Mouse (Mus musculus): Measurements from ENCODE around the gene Slc25a26. TPM values are rescaled to one million over a fixed set of nuclear protein-coding genes. Genes with fewer than 3 reads are reported as not detected.
"Not testable (repeated sequence)": the region's sequence is repeated elsewhere in the genome, so short reads cannot be mapped to it uniquely, and the experiment has no call there.

The Slc25a26 gene
- polyA plus RNA-seq, 1 experiment from 2014 or later, result 6.8 TPM

DNA sequence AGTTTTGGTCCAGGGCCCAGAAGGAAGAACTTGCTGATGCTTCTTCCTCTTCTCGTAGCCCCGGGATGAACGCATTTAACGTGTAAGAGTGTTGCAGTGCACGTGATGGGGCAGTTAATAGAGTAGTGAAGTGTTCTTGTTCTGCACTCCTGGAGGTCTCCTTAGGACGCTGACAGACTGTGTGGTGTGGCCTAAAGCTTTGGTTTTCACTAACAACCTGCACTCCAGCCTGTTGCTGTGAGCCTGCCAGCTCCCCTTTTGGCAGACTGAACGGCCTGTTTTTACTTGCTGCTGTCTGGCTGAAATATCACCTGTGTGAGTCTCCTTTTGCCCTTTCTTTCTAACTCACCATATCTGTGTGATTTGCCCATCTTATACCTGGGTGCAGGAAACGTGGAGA, 36.3 kb downstream of the Slc25a26 start:
- Histone ChIP-seq H3K36me3 (no peaks in the 10 kb centered on the region), H3K4me2 (replicated peaks) (no peak overlapping the region), H3K27me3 (no peaks in the 10 kb centered on the region), H3K4me3 (no peak overlapping the region), H3K9ac (no peak overlapping the region), H3K9me3 (replicated peaks) (no peaks in the 10 kb centered on the region), H3K27ac (no peak overlapping the region), H3K4me1 (peaks cover 4% of the 10 kb centered on the region; the same call in 1 of the 2 replicates)
- WGBS, result 79% methylated on average over 8 of the region's 8 CpGs
- no peak for ATAC-seq (ENCODE audit: low FRiP score)

DNA sequence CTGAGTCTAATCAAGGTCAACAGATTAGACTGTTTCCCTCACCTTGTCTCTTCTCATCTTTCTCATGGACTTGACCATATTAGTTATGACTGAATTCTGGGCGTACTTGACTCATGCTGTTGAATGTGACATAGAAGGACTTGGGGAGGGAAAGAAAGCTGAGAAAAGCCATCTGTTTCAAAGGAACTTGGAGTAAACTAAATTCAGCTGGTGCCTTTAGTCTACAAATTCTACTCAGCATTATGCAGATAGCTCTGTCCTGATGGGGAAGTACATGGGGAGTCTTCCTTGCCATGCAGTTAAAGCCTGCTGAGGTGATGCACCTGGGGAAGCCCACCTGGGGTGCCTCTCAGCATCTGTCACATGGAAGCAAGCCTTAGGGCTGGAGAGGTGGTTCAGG, 37.5 kb downstream of the Slc25a26 start:
- no peak for ATAC-seq (ENCODE audit: low FRiP score)
- Histone ChIP-seq H3K27me3 (no peaks in the 10 kb centered on the region), H3K36me3 (no peaks in the 10 kb centered on the region), H3K9me3 (replicated peaks) (no peaks in the 10 kb centered on the region), H3K9ac (no peak overlapping the region), H3K27ac (no peak overlapping the region), H3K4me3 (no peak overlapping the region), H3K4me2 (replicated peaks) (no peak overlapping the region), H3K4me1 (peaks cover 4% of the 10 kb centered on the region; the same call in 1 of the 2 replicates)
- 84% methylated on average over 1 of the region's 1 CpGs for WGBS

DNA sequence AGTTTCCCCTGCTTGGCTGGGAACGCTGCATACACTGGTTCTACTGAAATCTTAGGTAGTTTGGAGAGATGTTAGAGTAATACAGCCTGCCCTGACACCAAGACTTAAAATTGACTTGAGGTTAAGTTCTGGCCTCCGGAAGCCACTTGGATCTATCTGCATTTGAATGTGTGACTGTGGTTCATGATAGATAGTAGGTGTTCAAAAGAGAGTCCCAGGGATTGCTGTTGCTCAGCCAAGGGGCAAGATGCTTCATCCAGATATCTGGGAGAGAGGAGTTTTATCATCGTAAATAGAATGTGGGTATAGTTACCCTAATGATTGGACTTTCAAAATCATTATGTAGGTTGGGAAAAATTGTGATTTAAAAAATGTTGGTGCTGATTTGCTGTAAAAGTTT, 40.0 kb downstream of the Slc25a26 start:
- no peak overlapping the region for H3K4me3 ChIP-seq
- H3K27ac ChIP-seq, result no peak overlapping the region
- 67% methylated on average over 3 of the region's 3 CpGs for WGBS
- no peak overlapping the region for H3K4me2 ChIP-seq (replicated peaks)
- no peaks in the 10 kb centered on the region for H3K36me3 ChIP-seq
- H3K27me3 ChIP-seq, result no peaks in the 10 kb centered on the region
- no peaks in the 10 kb centered on the region for H3K9me3 ChIP-seq (replicated peaks)
- H3K4me1 ChIP-seq, result peaks cover 6% of the 10 kb centered on the region; the same call in 1 of the 2 replicates
- no peak for ATAC-seq (ENCODE audit: low FRiP score)
- no peak overlapping the region for H3K9ac ChIP-seq

DNA sequence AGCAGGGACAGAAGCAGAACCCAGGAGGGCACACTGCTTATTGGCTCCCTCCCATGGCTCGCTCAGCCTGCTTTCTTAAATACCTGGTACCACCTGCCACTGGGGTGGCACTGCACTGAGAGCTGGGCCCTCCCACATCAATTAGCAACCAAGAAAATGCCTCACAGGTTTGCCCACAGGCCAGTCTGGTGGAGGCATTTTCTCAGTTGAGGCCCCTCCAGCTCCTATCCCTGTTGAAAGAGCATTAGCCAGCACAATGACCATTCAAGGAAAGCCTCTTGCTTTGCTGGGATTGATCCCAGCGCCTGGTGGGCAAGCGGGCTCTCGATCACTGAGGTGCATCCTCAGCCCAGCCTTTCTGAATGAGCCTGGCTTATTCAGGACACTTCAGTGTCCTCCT, 40.5 kb downstream of the Slc25a26 start:
- WGBS, result 61% methylated on average over 4 of the region's 4 CpGs
- Histone ChIP-seq H3K27me3 (no peaks in the 10 kb centered on the region), H3K4me2 (replicated peaks) (no peak overlapping the region)

GRCm38 (mm10) chr6:94541133-94541532, 41.0 kb downstream of the Slc25a26 start:
- WGBS, result 37% methylated on average over 6 of the region's 6 CpGs
- no peak overlapping the region for H3K4me2 ChIP-seq (replicated peaks)
- H3K27ac ChIP-seq, result no peak overlapping the region
- H3K4me1 ChIP-seq, result peaks cover 6% of the 10 kb centered on the region; the same call in 1 of the 2 replicates
- no peak overlapping the region for H3K4me3 ChIP-seq
- no peaks in the 10 kb centered on the region for H3K9me3 ChIP-seq (replicated peaks)
- H3K36me3 ChIP-seq, result no peaks in the 10 kb centered on the region
- ATAC-seq (ENCODE audit: low FRiP score), result no peak
- no peaks in the 10 kb centered on the region for H3K27me3 ChIP-seq
- no peak overlapping the region for H3K9ac ChIP-seq

More for the DNA sequence above, 40.5 kb downstream of the Slc25a26 start:
- no peak overlapping the region for H3K9ac ChIP-seq
- H3K27ac ChIP-seq, result no peak overlapping the region
- peaks cover 6% of the 10 kb centered on the region; the same call in 1 of the 2 replicates for H3K4me1 ChIP-seq
- H3K4me3 ChIP-seq, result no peak overlapping the region
- no peaks in the 10 kb centered on the region for H3K36me3 ChIP-seq
- no peak for ATAC-seq (ENCODE audit: low FRiP score)
- H3K9me3 ChIP-seq (replicated peaks), result no peaks in the 10 kb centered on the region

DNA sequence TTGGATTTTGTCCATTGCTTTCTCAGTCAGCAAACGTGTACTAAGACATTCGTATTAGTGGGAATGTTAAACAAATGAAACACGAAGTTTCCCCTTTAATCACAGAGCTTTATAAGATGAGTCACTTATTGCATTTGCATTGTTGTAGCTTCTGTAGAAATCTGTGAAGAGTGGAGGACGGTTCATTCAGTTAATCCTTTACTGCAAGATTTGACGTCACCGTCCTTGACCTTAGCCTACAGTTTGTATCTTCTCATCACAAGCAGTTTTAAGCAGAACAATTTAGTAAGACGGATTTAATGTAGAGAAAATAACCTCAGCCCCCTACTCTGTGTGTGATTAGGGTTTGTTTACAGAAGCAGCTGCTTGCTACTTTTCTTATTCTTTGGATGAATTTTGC, 41.7 kb downstream of the Slc25a26 start:
- Histone ChIP-seq H3K4me3 (no peak overlapping the region), H3K36me3 (no peaks in the 10 kb centered on the region), H3K9me3 (replicated peaks) (no peaks in the 10 kb centered on the region), H3K4me2 (replicated peaks) (no peak overlapping the region), H3K4me1 (peaks cover 6% of the 10 kb centered on the region; the same call in 1 of the 2 replicates), H3K9ac (no peak overlapping the region), H3K27me3 (no peaks in the 10 kb centered on the region), H3K27ac (no peak overlapping the region)
- no peak for ATAC-seq (ENCODE audit: low FRiP score)
- 76% methylated on average over 7 of the region's 7 CpGs for WGBS

DNA sequence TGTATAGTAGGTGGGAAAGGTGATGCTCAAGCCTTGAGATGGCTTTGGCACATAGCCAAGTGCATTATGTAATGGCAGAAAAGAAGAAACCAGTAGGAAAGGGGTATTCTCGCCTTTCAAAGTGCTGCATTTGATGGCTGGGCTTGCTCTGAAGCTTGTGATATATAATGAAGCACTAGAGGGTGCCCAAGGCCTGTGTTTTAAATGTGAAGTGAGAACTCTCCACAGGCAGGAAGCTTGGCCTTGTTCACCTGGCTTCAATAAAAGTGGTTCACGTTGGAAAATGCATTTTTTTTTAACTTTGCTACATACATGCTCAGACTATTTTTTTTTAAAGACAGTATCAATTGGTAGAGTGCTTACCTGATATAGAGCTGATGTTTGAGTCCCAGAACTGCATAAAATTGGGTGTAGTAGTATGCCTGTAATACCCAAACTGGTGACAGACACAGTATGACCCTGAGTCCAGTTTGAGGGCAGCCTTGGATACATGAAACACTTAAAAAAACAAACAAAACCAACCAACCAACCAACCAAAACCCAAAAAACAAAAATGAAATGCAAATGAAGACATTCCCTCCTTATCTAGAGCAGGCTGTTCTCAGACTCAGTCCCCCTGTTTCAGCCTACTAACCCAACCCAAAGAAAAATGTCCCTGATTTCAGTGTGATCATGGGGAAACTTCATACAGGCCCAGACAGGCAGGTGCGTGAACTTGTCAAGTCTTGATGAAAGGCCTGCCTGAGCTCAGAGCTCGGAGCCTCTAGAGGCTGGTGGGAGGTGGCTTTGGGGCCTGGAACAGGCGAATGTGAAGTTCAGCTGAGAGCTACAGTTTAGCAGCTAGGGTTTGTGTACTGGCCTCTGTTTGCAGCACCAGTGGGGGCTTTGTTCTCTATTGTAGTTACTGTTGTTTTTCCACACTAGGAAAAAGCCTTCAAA, 44.0 kb downstream of the Slc25a26 start:
- Histone ChIP-seq H3K36me3 (no peaks in the 10 kb centered on the region), H3K27ac (no peak overlapping the region), H3K4me3 (no peak overlapping the region), H3K9me3 (replicated peaks) (no peaks in the 10 kb centered on the region), H3K9ac (no peak overlapping the region), H3K27me3 (no peaks in the 10 kb centered on the region), H3K4me1 (peaks cover 6% of the 10 kb centered on the region; the same call in 1 of the 2 replicates), H3K4me2 (replicated peaks) (no peak overlapping the region)
- no peak for ATAC-seq (ENCODE audit: low FRiP score)
- 44% methylated on average over 5 of the region's 5 CpGs for WGBS

- H3K4me2 ChIP-seq (replicated peaks), result no peak overlapping the region
- no peak overlapping the region for H3K27ac ChIP-seq
- H3K27me3 ChIP-seq, result no peaks in the 10 kb centered on the region
- H3K4me3 ChIP-seq, result no peak overlapping the region
- ATAC-seq (ENCODE audit: low FRiP score), result no peak
- H3K9ac ChIP-seq, result no peak overlapping the region
- 62% methylated on average over 4 of the region's 4 CpGs for WGBS
- H3K36me3 ChIP-seq, result no peaks in the 10 kb centered on the region
- 0 out of 2 replicates have a peak, but pooled peaks cover 2% of the 10 kb centered on the region for H3K4me1 ChIP-seq
- H3K9me3 ChIP-seq (replicated peaks), result 0 out of 2 replicates have a peak, but pooled peaks cover 5% of the 10 kb centered on the region
Measured at GRCm38 (mm10) chr6:94547239-94547638, 47.1 kb downstream of the Slc25a26 start.

DNA sequence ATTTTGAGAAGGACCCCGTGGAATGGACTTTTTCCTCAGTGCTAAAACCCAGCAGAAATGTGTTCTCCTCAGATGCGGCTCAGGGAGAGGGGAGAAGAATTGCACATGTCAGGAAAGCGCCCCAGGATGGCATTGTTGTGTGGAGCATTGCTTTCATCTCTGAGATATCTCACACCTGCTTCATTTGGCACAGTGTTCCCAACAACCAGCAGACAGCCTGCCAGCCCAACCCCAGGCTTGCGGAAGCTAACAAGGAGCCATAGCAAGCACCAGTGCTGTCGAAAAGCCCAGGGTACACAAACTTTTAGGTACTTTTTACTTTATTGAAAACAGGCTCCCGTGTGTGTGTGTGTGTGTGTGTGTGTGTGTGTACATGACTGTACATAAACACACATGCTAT, 50.2 kb downstream of the Slc25a26 start:
- H3K4me1 ChIP-seq, result no peaks in the 10 kb centered on the region
- no peak overlapping the region for H3K4me2 ChIP-seq (replicated peaks)
- 0 out of 2 replicates have a peak, but pooled peaks cover 5% of the 10 kb centered on the region for H3K9me3 ChIP-seq (replicated peaks)
- no peak for ATAC-seq (ENCODE audit: low FRiP score)
- no peaks in the 10 kb centered on the region for H3K36me3 ChIP-seq
- WGBS, result 79% methylated on average over 6 of the region's 6 CpGs
- H3K27ac ChIP-seq, result no peak overlapping the region
- no peak overlapping the region for H3K4me3 ChIP-seq
- H3K27me3 ChIP-seq, result no peaks in the 10 kb centered on the region
- H3K9ac ChIP-seq, result no peak overlapping the region

DNA sequence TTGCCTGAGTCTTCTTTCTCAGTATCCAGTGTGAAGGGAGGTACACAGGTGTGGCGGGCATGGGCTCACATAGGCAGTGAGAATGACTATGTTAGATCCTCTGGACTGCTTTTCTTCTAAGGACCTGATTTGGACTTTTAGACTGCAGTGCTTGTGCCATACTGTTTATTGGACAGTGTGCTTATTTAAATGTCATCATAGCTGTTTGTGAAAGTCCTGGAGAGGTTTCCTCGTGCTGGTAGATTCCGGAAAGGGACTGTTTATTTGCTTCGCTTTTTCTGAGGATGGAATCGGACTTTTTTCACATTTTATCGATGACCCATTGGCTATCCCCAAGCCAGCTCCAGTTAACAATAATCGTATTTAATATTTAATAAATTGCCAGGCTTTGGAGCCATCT, 50.7 kb downstream of the Slc25a26 start:
- Histone ChIP-seq H3K4me3 (no peak overlapping the region), H3K9ac (no peak overlapping the region), H3K27me3 (no peaks in the 10 kb centered on the region), H3K27ac (no peak overlapping the region), H3K36me3 (no peaks in the 10 kb centered on the region), H3K4me2 (replicated peaks) (no peak overlapping the region), H3K4me1 (no peaks in the 10 kb centered on the region), H3K9me3 (replicated peaks) (0 out of 2 replicates have a peak, but pooled peaks cover 5% of the 10 kb centered on the region)
- 84% methylated on average over 7 of the region's 7 CpGs for WGBS
- no peak for ATAC-seq (ENCODE audit: low FRiP score)

DNA sequence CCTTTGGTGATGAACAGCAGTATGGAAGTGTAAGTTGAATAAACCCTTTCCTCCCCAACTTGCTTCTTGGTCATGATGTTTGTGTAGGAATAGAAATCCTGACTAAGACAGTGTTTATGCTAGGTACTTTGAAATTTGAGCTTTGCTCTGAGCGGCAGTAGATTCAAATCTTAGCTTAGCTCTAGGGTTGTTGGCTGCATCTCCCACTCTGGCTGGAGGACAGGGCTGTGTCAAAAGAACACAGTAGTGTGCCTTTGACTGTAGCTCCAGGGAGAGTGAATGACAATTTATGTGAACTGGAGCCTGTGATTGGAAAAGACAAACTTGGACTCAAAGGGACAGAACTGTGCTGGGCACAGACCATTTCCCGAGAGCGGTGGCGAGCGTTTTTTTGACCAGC, 53.0 kb downstream of the Slc25a26 start:
- 94% methylated on average over 5 of the region's 5 CpGs for WGBS
- H3K27ac ChIP-seq, result no peak overlapping the region
- no peak for ATAC-seq (ENCODE audit: low FRiP score)
- 0 out of 2 replicates have a peak, but pooled peaks cover 5% of the 10 kb centered on the region for H3K9me3 ChIP-seq (replicated peaks)
- H3K9ac ChIP-seq, result no peak overlapping the region
- H3K4me1 ChIP-seq, result no peaks in the 10 kb centered on the region
- H3K27me3 ChIP-seq, result no peaks in the 10 kb centered on the region
- no peak overlapping the region for H3K4me2 ChIP-seq (replicated peaks)
- no peaks in the 10 kb centered on the region for H3K36me3 ChIP-seq
- H3K4me3 ChIP-seq, result no peak overlapping the region

DNA sequence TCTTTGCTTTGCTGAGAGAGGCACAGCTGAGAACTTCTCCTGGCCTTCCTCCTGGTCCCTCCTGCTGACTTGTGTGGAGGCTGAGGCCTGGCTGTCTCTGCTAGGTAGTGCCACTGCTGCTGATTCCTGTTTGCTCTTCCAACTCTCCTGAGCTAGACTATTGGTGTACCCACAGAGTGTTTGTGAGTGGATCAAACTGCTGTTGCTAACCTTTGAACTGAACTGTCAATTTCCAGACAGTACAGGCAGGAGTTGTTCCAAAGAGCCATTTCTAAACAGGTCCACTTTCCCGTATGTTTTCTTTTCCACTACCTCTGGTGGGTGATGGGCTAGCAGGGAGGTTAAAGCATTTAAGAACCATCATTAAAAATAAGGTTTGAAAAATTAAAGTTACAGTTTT, 58.5 kb downstream of the Slc25a26 start:
- H3K4me2 ChIP-seq (replicated peaks); ATAC-seq (ENCODE audit: low FRiP score); H3K27me3 ChIP-seq; H3K9ac ChIP-seq; H3K4me1 ChIP-seq; H3K4me3 ChIP-seq; H3K27ac ChIP-seq; H3K9me3 ChIP-seq (replicated peaks); H3K36me3 ChIP-seq: not testable (repeated sequence)
- WGBS, result 71% methylated on average over 1 of the region's 1 CpGs

DNA sequence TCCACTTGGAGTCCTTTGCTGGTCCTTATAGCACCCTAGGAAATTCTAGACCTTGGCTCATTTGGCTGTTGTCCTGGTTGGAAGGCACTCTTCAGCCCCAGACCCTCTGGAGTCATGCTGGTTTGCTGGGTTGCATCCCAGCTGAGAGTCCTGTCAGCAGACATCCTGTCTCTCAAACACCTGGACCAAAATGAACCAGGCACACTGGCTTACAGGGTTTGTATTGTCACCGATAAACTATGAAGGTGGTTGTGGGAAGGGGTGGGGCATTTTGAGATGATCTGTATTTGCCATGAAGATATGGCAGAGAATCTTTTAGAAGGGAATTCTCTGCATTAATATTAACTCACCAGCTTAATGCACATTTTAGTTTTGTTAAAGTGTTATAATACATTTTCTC, 60.8 kb downstream of the Slc25a26 start:
- H3K4me2 ChIP-seq (replicated peaks), result no peak overlapping the region
- no peaks in the 10 kb centered on the region for H3K36me3 ChIP-seq
- no peaks in the 10 kb centered on the region for H3K9me3 ChIP-seq (replicated peaks)
- no peak overlapping the region for H3K27ac ChIP-seq
- H3K9ac ChIP-seq, result no peak overlapping the region
- H3K4me1 ChIP-seq, result no peaks in the 10 kb centered on the region
- WGBS, result 88% methylated on average over 1 of the region's 1 CpGs
- H3K27me3 ChIP-seq, result no peaks in the 10 kb centered on the region
- no peak for ATAC-seq (ENCODE audit: low FRiP score)
- no peak overlapping the region for H3K4me3 ChIP-seq

Data from hindbrain, embryonic 12.5 days (tissue).